Mouse (Mus musculus) megakaryocyte, embryonic 14.5 days (primary cell): ENCODE measurements around the gene Thap4. TPM values are rescaled to one million over a fixed set of nuclear protein-coding genes. Genes with fewer than 3 reads are reported as not detected.

Experiments used
- H3K27me3 ChIP-seq: replicated peaks from 2 replicates; pipeline ENCODE3; 2012; ENCODE audit warnings: inconsistent platforms
- H3K36me3 ChIP-seq: replicated peaks from 2 replicates; pipeline ENCODE3; 2012; ENCODE audit warnings: low read length, inconsistent platforms, mixed read lengths
- H3K4me1 ChIP-seq: 2 replicates; pipeline ENCODE4 v1.6.1; 2012; ENCODE audit warnings: inconsistent platforms
- H3K4me3 ChIP-seq: replicated peaks from 2 replicates; pipeline ENCODE3; 2012; ENCODE audit warnings: moderate library complexity, mild to moderate bottlenecking, inconsistent platforms
- H3K9me3 ChIP-seq: 2 replicates; pipeline ENCODE4 v1.6.1; 2012; ENCODE audit warnings: inconsistent platforms
- FLI1 ChIP-seq: IDR thresholded peaks from 2 replicates; pipeline ENCODE4 v1.6.1; 2012; ENCODE audit warnings: low read length, inconsistent platforms, mixed read lengths
- GATA1 ChIP-seq: IDR thresholded peaks from 3 replicates; pipeline ENCODE4 v1.6.1; 2012; ENCODE audit warnings: mixed read lengths, low read length, inconsistent platforms, borderline replicate concordance
- polyA plus RNA-seq: library from polyadenylated mRNA; stranded (reverse); fragments of >175 nt; gene quantifications from 2 replicates; pipeline ENCODE4 v1.2.3, GENCODE M21; 2012; ENCODE audit warnings: low replicate concordance; ENCODE audit not compliant: insufficient read depth

Gene Thap4
- polyA plus RNA-seq, 1 experiment, result 40.4 TPM

DNA sequence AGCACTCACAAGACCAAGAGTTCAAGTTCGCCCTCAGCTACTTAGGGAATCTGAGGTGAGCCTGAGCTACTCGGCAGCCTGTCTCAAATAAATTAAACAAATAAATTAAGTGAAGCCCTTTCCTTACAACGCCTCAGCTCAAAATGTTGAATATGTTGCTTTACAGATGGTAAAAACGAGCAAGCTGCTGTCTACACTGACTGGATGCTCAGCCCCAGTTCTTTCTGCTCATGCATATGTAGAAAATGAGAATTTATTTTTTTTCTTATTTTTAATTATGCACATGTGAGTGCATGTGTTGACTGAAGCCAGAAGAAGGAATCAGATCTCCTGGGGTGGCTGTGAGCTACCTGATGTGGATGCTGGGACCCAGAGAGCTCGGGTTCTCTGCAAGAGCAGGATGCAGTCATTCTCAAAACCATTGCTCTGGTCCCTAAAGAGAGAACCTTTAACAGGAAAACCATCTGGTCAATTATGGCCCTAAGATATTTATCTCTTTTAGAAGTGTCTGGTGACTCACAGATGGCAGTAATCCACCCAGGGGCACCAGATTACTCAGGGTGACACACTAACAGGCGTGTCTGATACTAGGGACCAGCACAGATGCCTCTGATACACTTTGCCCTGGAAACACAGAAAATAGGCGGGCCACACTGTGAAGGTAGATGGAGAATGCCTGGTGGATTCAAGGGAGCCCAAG, 98.2 kb downstream of the Thap4 start:
- no peak for TF ChIP-seq FLI1
- TF ChIP-seq GATA1, result no peak
- peaks cover 22% of the 10 kb centered on the region for H3K4me1 ChIP-seq
- no peaks in the 10 kb centered on the region for H3K36me3 ChIP-seq
- no peak overlapping the region for H3K4me3 ChIP-seq
- H3K27me3 ChIP-seq, result peaks cover 6% of the 10 kb centered on the region
- peaks cover 15% of the 10 kb centered on the region for H3K9me3 ChIP-seq

DNA sequence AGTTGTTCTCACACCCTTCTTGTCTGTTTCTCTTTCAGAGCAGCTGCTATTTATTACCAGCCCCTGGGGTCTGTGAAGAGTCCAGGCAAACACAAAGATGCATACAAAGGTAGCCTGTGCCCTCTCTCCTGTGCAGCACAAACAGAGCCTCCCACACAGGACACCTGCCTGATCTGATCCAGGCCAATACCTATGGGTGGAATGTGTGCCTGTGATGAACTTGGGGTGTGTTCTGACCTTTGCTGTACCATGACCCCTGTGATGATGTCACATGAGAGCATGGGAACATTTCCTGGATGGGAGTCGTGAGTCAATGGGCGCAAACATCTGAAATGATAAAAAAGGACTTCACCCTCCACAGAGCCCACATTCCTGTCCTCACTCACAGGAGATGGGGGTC, 99.9 kb downstream of the Thap4 start:
- peaks cover 36% of the 10 kb centered on the region for H3K4me1 ChIP-seq
- no peak overlapping the region for H3K4me3 ChIP-seq
- H3K9me3 ChIP-seq, result peaks cover 8% of the 10 kb centered on the region
- H3K36me3 ChIP-seq, result no peaks in the 10 kb centered on the region
- peaks cover 5% of the 10 kb centered on the region for H3K27me3 ChIP-seq
- TF ChIP-seq GATA1 (no peak), FLI1 (no peak)

DNA sequence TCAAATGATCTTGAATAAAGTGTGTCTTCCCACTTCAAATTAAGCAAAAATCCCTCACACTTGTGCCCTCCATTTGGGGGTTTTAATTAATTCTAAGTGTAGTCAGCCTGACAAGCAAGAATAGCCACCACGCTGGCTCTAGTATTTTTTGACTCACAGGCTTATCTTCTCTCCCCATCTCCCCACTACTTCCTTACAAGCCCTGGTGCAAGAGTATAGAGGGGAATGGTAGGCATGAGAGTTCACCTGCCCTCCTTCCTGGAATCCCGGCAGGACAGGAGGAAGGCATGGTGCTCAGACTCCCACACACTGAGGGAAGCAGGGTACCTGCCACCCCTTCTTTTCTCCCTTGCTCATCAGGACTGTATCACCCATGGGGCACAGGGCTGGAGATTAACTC, 100.4 kb downstream of the Thap4 start:
- Histone ChIP-seq H3K4me3 (peak overlapping the region; percentile 83), H3K4me1 (peaks cover 41% of the 10 kb centered on the region), H3K36me3 (no peaks in the 10 kb centered on the region), H3K9me3 (peaks cover 3% of the 10 kb centered on the region), H3K27me3 (peaks cover 1% of the 10 kb centered on the region)
- TF ChIP-seq GATA1 (peak; percentile 65; the same call in 1 of the 3 replicates), FLI1 (no peak)

Other genes starting within 250 kb of the Thap4 start
- not detected in 2 replicates for gene Farp2, start 242.8 kb downstream of the Thap4 start, polyA plus RNA-seq
- 21.0 and 51.8 TPM in 2 replicates for gene Stk25, start 96.2 kb downstream of the Thap4 start, polyA plus RNA-seq
- 0.84 TPM in 1 of 2 replicates, not detected in the other for gene Bok, start 69.2 kb downstream of the Thap4 start, polyA plus RNA-seq
- gene Atg4b, start 3.4 kb downstream of the Thap4 start, polyA plus RNA-seq, result 2.2 and 7.0 TPM in 2 replicates
- 4.6 and 45.2 TPM in 2 replicates for gene Dtymk, start 47.1 kb upstream of the Thap4 start, polyA plus RNA-seq
- 0.46 TPM in 1 of 2 replicates, not detected in the other for gene Ing5, start 49.1 kb upstream of the Thap4 start, polyA plus RNA-seq
- gene D2hgdh, start 70.0 kb upstream of the Thap4 start, polyA plus RNA-seq, result 0.55 TPM in 1 of 2 replicates, not detected in the other
- not detected in 2 replicates for gene Gal3st2, start 106.4 kb upstream of the Thap4 start, polyA plus RNA-seq
- gene Gal3st2b, start 163.4 kb upstream of the Thap4 start, polyA plus RNA-seq, result 0.20 TPM in 1 of 2 replicates, not detected in the other
- gene Gal3st2c, start 235.6 kb upstream of the Thap4 start, polyA plus RNA-seq, result not detected in 2 replicates